Mouse (Mus musculus) left cerebral cortex, adult 2 months (tissue): ENCODE data around the gene Hdx. TPM values are rescaled to one million over a fixed set of nuclear protein-coding genes. Genes with fewer than 3 reads are reported as not detected.
A peak's percentile ranks its signal among the peaks of the same experiment; 100 is the strongest.

Source experiments
- DNase-seq, 2 experiments: peaks; one replicate each; pipeline ENCODE4 v3.0.0; 2021 to 2022; ENCODE audit warnings: low spot score in 2 of 2, mixed read lengths in 1 of 2; ENCODE audit errors: extremely low spot score in 1 of 2
- H3K27ac ChIP-seq: fragments of 200-600 bp; 2 replicates; pipeline ENCODE4 v1.8.1; 2022
- H3K4me3 ChIP-seq: fragments of 200-600 bp; 2 replicates; pipeline ENCODE4 v1.8.1; 2022
- CTCF ChIP-seq: fragments of 200-600 bp; IDR thresholded peaks from 2 replicates; pipeline ENCODE4 v1.8.1; 2022; ENCODE audit warnings: antibody characterized with exemption, mild to moderate bottlenecking, moderate library complexity
- intact Hi-C: fragments of 180-260 bp; cut with DNase I; formaldehyde crosslinking; loops from one replicate; pipeline ENCODE4 v1.15.1; 2025
- long read RNA-seq, 2 experiments: library from polyadenylated mRNA; stranded (forward); transcript quantifications; one replicate each; pipeline ENCODE4 v2.0.0; 2021; ENCODE audit warnings: borderline mapping rate in 2 of 2
- total RNA-seq, 2 experiments: library from RNA; stranded (reverse); gene quantifications; 2 replicates each; pipeline ENCODE4 v1.2.3; 2021

The Hdx gene
- 1 to 10 TPM; 4.0 to 4.3 TPM for total RNA-seq
- long read RNA-seq, experiment 1, partial matches to known transcripts, result 0 of 2 reads
- long read RNA-seq, experiment 1, other reads (novel, unspliced or antisense), result 2 of 2 reads
- long read RNA-seq, experiment 2, partial matches to known transcripts, result 0 of 1 reads
- long read RNA-seq, experiment 2, other reads (novel, unspliced or antisense), result 1 of 1 reads

- intact Hi-C loops, result no loop called here
- H3K27ac ChIP-seq, result peak within 1 kb of the TSS; percentile 69
- peak; percentile 47 to 61 for DNase-seq
- TF ChIP-seq CTCF, result no peak; the same call in 1 of the 2 replicates
- peak within 1 kb of the TSS; percentile 59 for H3K4me3 ChIP-seq
Observed at GRCm38 (mm10) chrX:111696356-111697282, at the start of gene Hdx. Gene Hdx, minus strand, starts transcription at chrX:111697079.

GRCm38 (mm10) chrX:111685665-111686064 lies 11.2 kb downstream of the Hdx start:
- intact Hi-C loops, result no loop called here
- TF ChIP-seq CTCF, result peak; percentile 23
- H3K27ac ChIP-seq, result no peak overlapping the region

GRCm38 (mm10) chrX:111671685-111672084 lies 25.2 kb downstream of the Hdx start:
- intact Hi-C loops, result no loop called here
- DNase-seq, result no peak
- no peak for TF ChIP-seq CTCF
- H3K4me3 ChIP-seq, result no peak overlapping the region
- H3K27ac ChIP-seq, result no peak overlapping the region

More at GRCm38 (mm10) chrX:111685665-111686064, 11.2 kb downstream of the Hdx start:
- DNase-seq, result no peak
- no peak overlapping the region for H3K4me3 ChIP-seq

- Histone ChIP-seq H3K4me3 (no peak overlapping the region), H3K27ac (no peak overlapping the region)
- DNase-seq, result no peak
- TF ChIP-seq CTCF, result no peak
- intact Hi-C loops, result no loop called here
Observed at GRCm38 (mm10) chrX:111660381-111660780, 36.5 kb downstream of the Hdx start.

- no peak for DNase-seq
- H3K4me3 ChIP-seq, result no peak overlapping the region
- TF ChIP-seq CTCF, result no peak; the same call in 1 of the 2 replicates
- intact Hi-C loops, result no loop called here
- H3K27ac ChIP-seq, result no peak overlapping the region
Observed at GRCm38 (mm10) chrX:111658671-111659070, 38.2 kb downstream of the Hdx start.

- Histone ChIP-seq H3K27ac (no peak overlapping the region), H3K4me3 (no peak overlapping the region)
- DNase-seq, result no peak
- TF ChIP-seq CTCF, result no peak
- intact Hi-C loops, result no loop called here
Observed at GRCm38 (mm10) chrX:111644945-111645344, 51.9 kb downstream of the Hdx start.

- Histone ChIP-seq H3K27ac (no peak overlapping the region), H3K4me3 (no peak overlapping the region)
- TF ChIP-seq CTCF, result no peak
- intact Hi-C loops, result no loop called here
- DNase-seq, result no peak
Observed at GRCm38 (mm10) chrX:111640616-111641015, 56.3 kb downstream of the Hdx start.

GRCm38 (mm10) chrX:111597631-111598161 lies 99.2 kb downstream of the Hdx start:
- TF ChIP-seq CTCF, result no peak

GRCm38 (mm10) chrX:111587616-111588015 lies 109.3 kb downstream of the Hdx start:
- no peak for TF ChIP-seq CTCF
- no peak for DNase-seq
- no peak overlapping the region for H3K4me3 ChIP-seq
- H3K27ac ChIP-seq, result no peak overlapping the region
- intact Hi-C loops, result no loop called here

More at GRCm38 (mm10) chrX:111597631-111598161, 99.2 kb downstream of the Hdx start:
- intact Hi-C loops, result no loop called here
- H3K4me3 ChIP-seq, result no peak overlapping the region
- no peak overlapping the region for H3K27ac ChIP-seq
- DNase-seq, result no peak

- DNase-seq, result no peak
- TF ChIP-seq CTCF, result no peak
- H3K27ac ChIP-seq, result no peak overlapping the region
- intact Hi-C loops, result no loop called here
- no peak overlapping the region for H3K4me3 ChIP-seq
Observed at GRCm38 (mm10) chrX:111577044-111577443, 119.8 kb downstream of the Hdx start.

GRCm38 (mm10) chrX:111537859-111538258 lies 159.0 kb downstream of the Hdx start, which contains the start of gene Rps6ka6:
Gene Rps6ka6, minus strand, starts transcription at chrX:111537959.
- TF ChIP-seq CTCF, result no peak
- H3K4me3 ChIP-seq, result no peak within 1 kb of the TSS
- DNase-seq, result no peak
- no peak within 1 kb of the TSS for H3K27ac ChIP-seq
- intact Hi-C loops, result no loop called here

Other genes with a start within 250 kb of the Hdx start
- gene Rps6ka6, start 159.1 kb downstream of the Hdx start, total RNA-seq, result 1 to 10 TPM; 4.5 to 5.2 TPM
- not detected for gene Gm45194, start 194.3 kb upstream of the Hdx start, total RNA-seq